Mouse (Mus musculus) layer of hippocampus, postnatal 25 days (tissue): ENCODE data around the gene Cabp2. TPM values are rescaled to one million over a fixed set of nuclear protein-coding genes. Genes with fewer than 3 reads are reported as not detected.
A peak's percentile ranks its signal among the peaks of the same experiment; 100 is the strongest.

ENCODE experiments used
- DNase-seq, 2 experiments: peaks; one replicate each; pipeline ENCODE4 v3.0.0; 2022; ENCODE audit warnings: mixed read lengths in 2 of 2, low spot score in 1 of 2; ENCODE audit errors: extremely low spot score in 1 of 2
- total RNA-seq, 2 experiments: library from RNA; stranded (reverse); gene quantifications; 2 replicates each; pipeline ENCODE4 v1.2.3; 2021

Cabp2 gene
- total RNA-seq, 2 experiments from 2014 or later = not detected

GRCm38 (mm10) chr19:4075531-4075930, 5.8 kb upstream of the Cabp2 start:
- no peak for DNase-seq

GRCm38 (mm10) chr19:4079594-4079993, 1.8 kb upstream of the Cabp2 start:
- no peak for DNase-seq

GRCm38 (mm10) chr19:4080511-4081009, 818 bp upstream of the Cabp2 start:
- no peak for DNase-seq

- DNase-seq = no peak
Measured at GRCm38 (mm10) chr19:4082219-4082965, 1.0 kb downstream of the Cabp2 start.

- no peak for DNase-seq
Measured at GRCm38 (mm10) chr19:4083316-4083715, 1.9 kb downstream of the Cabp2 start.

- DNase-seq = no peak
Measured at GRCm38 (mm10) chr19:4083826-4084225, 2.4 kb downstream of the Cabp2 start.

GRCm38 (mm10) chr19:4084984-4085383, 3.6 kb downstream of the Cabp2 start:
- DNase-seq = no peak

- DNase-seq = no peak
Measured at GRCm38 (mm10) chr19:4086156-4086555, 4.8 kb downstream of the Cabp2 start.

GRCm38 (mm10) chr19:4087090-4087489, 5.7 kb downstream of the Cabp2 start:
- no peak for DNase-seq

GRCm38 (mm10) chr19:4088146-4088545, 6.8 kb downstream of the Cabp2 start:
- no peak for DNase-seq

- DNase-seq = no peak
Measured at GRCm38 (mm10) chr19:4089128-4089527, 7.8 kb downstream of the Cabp2 start.

- DNase-seq = no peak
Measured at GRCm38 (mm10) chr19:4090446-4090845, 9.1 kb downstream of the Cabp2 start.

GRCm38 (mm10) chr19:4091383-4091782, 10.0 kb downstream of the Cabp2 start:
- DNase-seq = no peak

- DNase-seq = no peak
Measured at GRCm38 (mm10) chr19:4092750-4093149, 11.4 kb downstream of the Cabp2 start.

- DNase-seq = no peak
Measured at GRCm38 (mm10) chr19:4093772-4094171, 12.4 kb downstream of the Cabp2 start.

GRCm38 (mm10) chr19:4094348-4094747, 13.0 kb downstream of the Cabp2 start:
- DNase-seq = no peak

- no peak for DNase-seq
Measured at GRCm38 (mm10) chr19:4094774-4095303, 13.5 kb downstream of the Cabp2 start.

- no peak for DNase-seq
Measured at GRCm38 (mm10) chr19:4095802-4096201, 14.4 kb downstream of the Cabp2 start.

GRCm38 (mm10) chr19:4096642-4097440, 15.5 kb downstream of the Cabp2 start, which contains the start of gene Cdk2ap2:
Gene Cdk2ap2, plus strand, starts transcription at chr19:4097182.
- DNase-seq = peak; percentile 100

- DNase-seq = no peak
Measured at GRCm38 (mm10) chr19:4097441-4097825, 16.1 kb downstream of the Cabp2 start.

GRCm38 (mm10) chr19:4098426-4098825, 17.0 kb downstream of the Cabp2 start:
- DNase-seq = no peak
